Mouse (Mus musculus) kidney, postnatal 25 days (tissue): ENCODE results near the gene Scn11a.
A peak's percentile ranks its signal among the peaks of the same experiment; 100 is the strongest.

Experiments used
- DNase-seq, 2 experiments: peaks; one replicate each; pipeline ENCODE4 v3.0.0; 2021; ENCODE audit warnings: mixed read lengths in 2 of 2

Scn11a gene

GRCm38 (mm10) chr9:119825297-119825696 is at the start of gene Scn11a:
Scn11a (minus strand) TSS chr9:119825456.
- no peak for DNase-seq

GRCm38 (mm10) chr9:119854170-119854569 is 28.9 kb upstream of the Scn11a start:
- no peak for DNase-seq

GRCm38 (mm10) chr9:119853071-119853846 is 28.0 kb upstream of the Scn11a start:
- DNase-seq: peak; percentile 14 to 59

- peak; percentile 56 to 78 for DNase-seq
Observed at GRCm38 (mm10) chr9:119852347-119853030, 27.2 kb upstream of the Scn11a start.

- no peak for DNase-seq
Observed at GRCm38 (mm10) chr9:119849214-119849613, 24.0 kb upstream of the Scn11a start.

- no peak for DNase-seq
Observed at GRCm38 (mm10) chr9:119848671-119849070, 23.4 kb upstream of the Scn11a start.

- no peak for DNase-seq
Observed at GRCm38 (mm10) chr9:119847187-119847586, 21.9 kb upstream of the Scn11a start.

GRCm38 (mm10) chr9:119844724-119845123 is 19.5 kb upstream of the Scn11a start:
- DNase-seq: no peak

GRCm38 (mm10) chr9:119843549-119843948 is 18.3 kb upstream of the Scn11a start:
- no peak for DNase-seq

GRCm38 (mm10) chr9:119842541-119843169 is 17.4 kb upstream of the Scn11a start:
- no peak for DNase-seq

GRCm38 (mm10) chr9:119842091-119842490 is 16.8 kb upstream of the Scn11a start:
- DNase-seq: peak; percentile 56 to 85

GRCm38 (mm10) chr9:119841159-119841558 is 15.9 kb upstream of the Scn11a start:
- DNase-seq: no peak

GRCm38 (mm10) chr9:119835581-119836125 is 10.4 kb upstream of the Scn11a start:
- DNase-seq: peak; percentile 31 to 69

- DNase-seq: no peak
Observed at GRCm38 (mm10) chr9:119831001-119831400, 5.7 kb upstream of the Scn11a start.

GRCm38 (mm10) chr9:119823722-119824121 is 1.5 kb downstream of the Scn11a start:
- no peak for DNase-seq

- DNase-seq: no peak
Observed at GRCm38 (mm10) chr9:119813631-119814030, 11.6 kb downstream of the Scn11a start.

GRCm38 (mm10) chr9:119806491-119806890 is 18.8 kb downstream of the Scn11a start:
- DNase-seq: peak in 1 of 2 experiments; percentile 16

- DNase-seq: no peak
Observed at GRCm38 (mm10) chr9:119804501-119804847, 20.8 kb downstream of the Scn11a start.

- DNase-seq: no peak
Observed at GRCm38 (mm10) chr9:119803845-119804500, 21.3 kb downstream of the Scn11a start.

- no peak for DNase-seq
Observed at GRCm38 (mm10) chr9:119803169-119803827, 22.0 kb downstream of the Scn11a start.

GRCm38 (mm10) chr9:119801460-119801859 is 23.8 kb downstream of the Scn11a start:
- DNase-seq: no peak

- no peak for DNase-seq
Observed at GRCm38 (mm10) chr9:119796791-119797190, 28.5 kb downstream of the Scn11a start.
